Mouse (Mus musculus) lung, postnatal 0 days (tissue): ENCODE results near the gene Gm45902.

ENCODE experiments used
- CTCF ChIP-seq: IDR thresholded peaks from 2 replicates; pipeline ENCODE4 v1.5.1; 2016; ENCODE audit warnings: antibody characterized with exemption, mild to moderate bottlenecking
- EP300 ChIP-seq: IDR thresholded peaks from 2 replicates; pipeline ENCODE4 v1.6.1; 2016; ENCODE audit warnings: antibody characterized with exemption, mild to moderate bottlenecking, control low read depth

DNA sequence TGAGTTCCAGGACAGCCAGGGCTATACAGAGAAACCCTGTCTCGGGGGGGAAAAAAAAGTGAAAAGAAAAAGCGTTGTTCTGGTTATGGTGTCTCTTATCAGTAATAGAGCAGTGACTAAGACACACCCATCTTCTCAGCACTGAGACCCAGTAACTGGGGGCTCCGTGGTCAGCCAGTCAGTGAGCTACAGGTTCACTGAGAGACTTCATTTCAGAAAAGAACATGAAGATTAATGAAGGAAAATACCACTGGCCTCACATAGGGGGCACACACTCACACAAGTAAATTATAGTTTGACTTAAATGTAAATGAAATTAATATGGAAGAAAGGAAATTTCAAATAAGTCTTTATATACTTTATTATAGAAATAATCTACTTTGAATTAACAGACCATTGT is 32.4 kb downstream of the Gm45902 start:
- TF ChIP-seq CTCF (0 out of 2 replicates have a peak, but pooled peaks have one; percentile 15), EP300 (no peak)
